Mouse (Mus musculus): ENCODE results near the gene Slc35c1. TPM values are rescaled to one million over a fixed set of nuclear protein-coding genes. Genes with fewer than 3 reads are reported as not detected.
A peak's percentile ranks its signal among the peaks of the same experiment; 100 is the strongest.
"Not testable (repeated sequence)": the region's sequence is repeated elsewhere in the genome, so short reads cannot be mapped to it uniquely, and the experiment has no call there.

Slc35c1 gene
- total RNA-seq, 2 experiments from 2014 or later = 20.5 to 22.1 TPM

DNA sequence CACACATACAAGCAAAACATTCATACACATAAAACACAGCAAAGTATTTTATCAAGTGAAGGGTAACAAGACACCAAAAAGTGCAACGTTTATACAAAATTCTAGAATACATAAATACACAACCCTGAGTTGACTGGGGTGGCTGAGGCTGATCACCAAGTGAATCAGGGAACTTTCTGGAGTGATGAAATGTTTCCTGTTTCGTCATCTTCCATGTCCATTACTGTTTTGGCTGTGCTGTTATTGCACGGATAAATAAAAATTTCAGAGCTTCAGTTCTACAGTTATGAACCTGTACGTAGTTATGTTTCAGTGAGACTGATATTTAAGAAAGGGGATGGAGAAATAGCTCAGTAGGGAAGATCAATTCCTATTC lies 18.0 kb upstream of the Slc35c1 start:
- intact Hi-C loops (cut with DNase I) = no loop called here
- DNase-seq (ENCODE audit: low spot score in 2 of 2) = no peak

DNA sequence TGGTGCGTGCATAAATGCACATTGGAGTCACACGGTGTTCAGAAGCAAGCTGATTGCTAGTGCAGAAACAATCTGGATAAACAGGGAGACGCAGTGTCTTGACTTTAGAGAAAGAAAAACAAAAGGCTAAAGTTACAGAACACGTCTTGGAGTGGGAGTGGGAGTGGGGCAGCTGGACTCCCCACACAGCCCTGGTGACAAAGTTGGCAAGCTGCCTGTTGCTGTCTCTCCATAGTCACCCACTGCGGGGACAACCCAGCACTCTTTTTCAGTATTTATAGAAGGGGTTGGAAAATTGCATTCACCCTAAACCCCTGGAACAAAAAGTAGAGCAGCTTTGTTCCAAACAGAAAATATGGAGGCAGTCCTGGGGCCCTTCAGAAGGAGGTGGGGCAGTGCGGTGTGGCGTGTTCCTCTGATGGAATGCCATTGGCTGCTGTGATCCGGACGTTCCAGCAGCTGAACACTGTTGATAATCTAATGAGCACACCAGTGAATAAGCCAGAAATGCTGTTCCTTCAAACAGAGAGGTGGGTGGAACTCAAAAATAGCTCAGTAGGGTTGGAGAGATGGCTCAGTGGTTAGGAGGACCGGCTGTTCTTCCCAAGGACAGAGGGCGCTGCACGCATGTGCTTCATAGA lies 17.5 kb upstream of the Slc35c1 start:
- intact Hi-C loops (cut with DNase I) = no loop called here
- peak in 1 of 2 experiments; percentile 46 for DNase-seq (ENCODE audit: low spot score in 2 of 2)

DNA sequence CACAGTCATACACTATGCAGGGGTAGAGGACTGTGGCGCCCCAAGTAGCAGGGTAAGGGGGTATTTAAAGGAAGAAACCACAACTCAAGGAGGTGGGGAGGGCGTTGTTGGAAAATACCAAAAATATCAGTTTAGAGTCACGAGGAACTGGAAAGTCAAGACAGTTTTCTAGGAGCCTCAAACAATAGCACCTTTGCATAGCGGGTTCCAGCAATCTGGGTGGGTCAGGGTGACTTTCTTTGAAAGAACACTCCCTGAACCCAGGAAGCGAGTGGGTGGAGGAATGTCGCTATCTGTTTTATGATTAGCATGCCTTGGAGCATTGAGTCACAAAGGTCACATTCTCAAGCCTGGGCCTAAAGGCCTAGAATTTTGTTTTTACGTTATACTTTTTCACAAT lies 16.2 kb upstream of the Slc35c1 start:
- DNase-seq (ENCODE audit: low spot score in 2 of 2); intact Hi-C loops (cut with DNase I): not testable (repeated sequence)

DNA sequence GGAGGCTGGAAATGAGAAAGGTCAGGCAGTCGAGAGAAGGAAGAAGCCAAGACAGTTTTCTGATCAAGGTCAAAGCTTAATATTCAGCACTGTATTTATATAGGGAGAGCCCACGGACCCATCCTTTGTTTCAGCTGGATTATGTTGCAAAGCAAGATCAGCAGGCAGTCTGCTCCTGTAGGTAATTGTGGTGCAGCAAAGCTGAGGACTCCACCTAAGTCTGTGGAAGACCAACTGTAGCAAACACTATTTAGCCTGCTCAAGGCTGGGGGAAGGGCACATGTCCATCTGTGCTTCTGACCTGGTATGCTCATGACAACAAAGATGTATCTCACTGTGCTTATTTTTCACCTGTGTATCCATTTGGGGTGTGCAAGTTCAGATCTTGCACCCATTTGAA lies 15.4 kb upstream of the Slc35c1 start:
- intact Hi-C loops (cut with DNase I) = no loop called here
- DNase-seq (ENCODE audit: low spot score in 2 of 2) = no peak

DNA sequence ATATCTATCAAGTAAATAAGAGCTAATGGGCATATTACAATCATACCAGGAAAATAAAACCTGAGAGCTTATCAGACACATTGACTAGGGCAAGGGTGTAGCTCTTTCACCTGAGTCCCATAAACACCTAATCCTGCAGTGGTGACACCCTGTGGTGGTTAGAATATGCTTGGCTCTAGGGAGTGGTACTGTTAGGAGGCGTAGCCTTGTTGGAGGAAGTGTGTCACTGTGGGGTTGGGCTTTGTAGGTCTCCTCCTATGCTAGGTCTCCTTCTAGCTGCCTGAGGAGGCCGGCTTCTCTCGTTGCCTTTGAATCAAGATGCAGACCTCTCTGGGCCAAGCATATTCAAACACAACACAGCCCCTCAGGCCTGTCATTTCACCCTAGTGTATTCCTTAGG lies 14.6 kb upstream of the Slc35c1 start:
- intact Hi-C loops (cut with DNase I) = no loop called here
- no peak for DNase-seq (ENCODE audit: low spot score in 2 of 2)

DNA sequence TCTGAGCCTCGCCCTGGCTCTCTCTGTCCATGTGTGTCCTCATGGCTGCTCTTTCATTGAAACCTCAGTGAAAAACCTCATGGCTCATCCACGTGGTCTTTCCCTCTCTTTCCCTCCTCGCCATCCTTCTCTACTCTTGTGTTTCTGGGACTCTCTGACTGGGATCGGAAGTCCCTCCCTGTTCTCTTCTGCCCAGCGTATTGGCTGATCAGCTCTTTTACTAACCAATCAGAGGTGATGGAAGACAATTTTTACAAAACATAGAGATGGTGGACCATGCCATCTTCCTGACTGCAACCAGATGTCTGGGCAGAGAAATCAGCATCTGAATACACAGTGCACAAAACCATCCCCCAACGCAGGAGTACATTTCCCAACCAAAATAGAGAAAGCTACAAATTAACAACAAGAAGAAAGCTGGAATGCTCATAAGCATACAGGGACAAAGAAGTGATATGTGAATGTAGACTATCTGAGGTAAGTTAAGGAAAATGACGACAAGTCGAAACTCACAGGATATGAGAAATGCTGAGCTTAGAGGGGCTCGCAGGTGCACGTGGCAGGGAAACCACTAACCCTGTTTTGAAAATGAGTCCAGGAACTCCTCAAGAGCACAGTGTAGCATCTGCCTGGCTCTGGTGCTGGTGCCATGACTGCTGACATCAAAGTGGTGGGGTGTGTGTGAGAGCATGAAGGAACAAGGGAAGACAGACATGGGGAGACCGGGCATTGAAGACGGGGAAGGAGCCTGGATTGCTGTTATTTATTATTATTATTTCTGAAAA lies 11.7 kb upstream of the Slc35c1 start:
- intact Hi-C loops (cut with DNase I) = no loop called here
- no peak for DNase-seq (ENCODE audit: low spot score in 2 of 2)

DNA sequence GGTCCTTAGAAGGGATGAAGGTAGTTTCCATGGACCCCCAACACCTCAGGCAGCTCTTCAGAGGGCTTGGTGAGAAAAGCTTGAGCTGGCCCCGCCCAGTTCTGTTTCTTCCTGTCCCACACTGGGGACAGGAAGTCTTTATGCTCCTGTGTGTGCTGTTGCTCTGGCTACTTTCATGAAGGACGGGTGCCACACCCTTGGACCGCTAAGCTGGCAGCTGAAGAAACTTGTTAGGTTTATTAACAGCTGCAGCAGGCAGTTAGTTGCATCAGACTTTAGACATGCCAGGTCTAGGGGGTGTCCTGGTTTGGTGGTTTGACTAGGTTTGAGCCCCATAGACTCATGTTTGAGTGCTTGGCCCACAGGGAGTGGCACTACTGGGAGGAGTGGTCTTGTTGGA lies 4.4 kb upstream of the Slc35c1 start:
- intact Hi-C loops (cut with DNase I) = no loop called here
- DNase-seq (ENCODE audit: low spot score in 2 of 2) = no peak

DNA sequence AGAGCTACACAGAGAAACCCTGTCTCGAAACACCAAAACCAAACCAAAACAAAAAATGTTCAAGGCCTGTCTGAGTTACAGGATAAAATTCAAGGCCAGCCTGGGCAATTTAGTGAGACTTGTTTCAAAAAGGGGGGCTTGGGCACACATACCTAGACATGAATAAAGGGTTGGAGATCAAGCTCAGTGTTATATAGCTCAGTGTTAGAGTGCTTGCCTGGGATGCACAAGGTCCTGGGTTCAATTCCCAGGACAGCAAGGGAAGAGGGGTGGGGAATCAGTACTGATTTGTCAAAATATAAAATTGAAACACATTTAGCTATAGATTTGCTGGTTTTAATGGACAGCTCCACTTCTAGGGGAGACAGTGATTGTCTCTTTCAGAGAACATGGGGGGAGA lies 877 bp upstream of the Slc35c1 start:
- intact Hi-C loops (cut with DNase I) = no loop called here
- DNase-seq (ENCODE audit: low spot score in 2 of 2) = no peak

DNA sequence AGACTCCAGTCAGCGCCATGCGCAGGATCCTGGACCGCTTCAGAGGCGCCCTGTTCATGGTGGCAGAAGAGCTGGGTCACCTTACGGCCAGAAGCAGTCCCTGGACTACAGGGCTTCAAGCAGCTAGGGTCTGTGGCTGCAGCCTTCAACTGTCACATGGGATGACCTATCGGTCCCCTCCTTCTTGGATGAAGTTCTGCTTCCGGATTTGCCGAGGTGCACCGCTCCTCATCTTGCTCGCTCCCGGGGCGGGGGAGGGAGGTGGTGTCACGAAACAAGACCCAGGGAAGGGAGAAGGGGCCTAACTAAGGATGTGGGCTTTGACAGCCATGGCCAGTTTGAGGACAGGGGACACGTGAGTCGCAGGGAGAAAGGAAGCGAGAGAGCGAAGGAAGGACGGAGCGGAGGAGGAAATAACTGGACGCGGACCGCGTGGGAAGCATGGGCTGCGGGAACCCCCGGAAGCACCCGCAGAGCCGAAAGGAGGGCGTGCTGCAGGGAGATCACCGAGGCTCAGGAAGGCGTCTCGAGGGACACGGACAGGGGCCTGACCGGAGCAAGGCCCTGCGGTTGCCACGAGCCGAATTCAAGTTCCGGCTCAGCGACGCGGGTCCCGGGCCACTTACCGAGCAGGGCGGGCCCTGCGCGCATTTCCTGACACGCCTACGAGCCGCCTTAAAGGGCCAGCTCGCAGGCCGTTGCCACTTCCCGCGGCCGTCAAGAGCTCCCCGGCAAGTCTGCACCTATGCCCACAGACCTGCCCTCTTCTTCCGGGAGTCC lies 1.0 kb downstream of the Slc35c1 start:
- intact Hi-C loops (cut with DNase I) = no loop called here
- peak; percentile 72 to 84 for DNase-seq (ENCODE audit: low spot score in 2 of 2)

DNA sequence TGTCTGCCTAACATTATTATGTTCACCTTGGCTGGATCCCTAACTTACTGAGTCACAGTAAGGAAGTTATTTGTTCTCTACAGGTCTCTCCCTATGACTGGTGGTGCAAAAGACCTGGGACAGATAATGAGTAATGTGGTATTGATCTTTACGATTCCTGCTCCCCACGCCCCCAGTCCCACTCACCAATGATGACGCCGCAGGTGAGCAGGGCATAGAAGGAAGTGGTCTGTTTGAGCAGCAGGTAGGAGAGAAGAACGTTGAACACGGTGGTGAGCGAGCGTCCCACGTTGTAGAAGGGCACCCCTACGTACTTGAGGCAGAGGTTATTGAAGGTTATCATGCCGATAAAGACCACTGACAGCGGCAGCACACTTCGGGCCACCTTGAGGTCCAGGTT lies 1.9 kb downstream of the Slc35c1 start:
- DNase-seq (ENCODE audit: low spot score in 2 of 2) = no peak
- intact Hi-C loops (cut with DNase I) = no loop called here

DNA sequence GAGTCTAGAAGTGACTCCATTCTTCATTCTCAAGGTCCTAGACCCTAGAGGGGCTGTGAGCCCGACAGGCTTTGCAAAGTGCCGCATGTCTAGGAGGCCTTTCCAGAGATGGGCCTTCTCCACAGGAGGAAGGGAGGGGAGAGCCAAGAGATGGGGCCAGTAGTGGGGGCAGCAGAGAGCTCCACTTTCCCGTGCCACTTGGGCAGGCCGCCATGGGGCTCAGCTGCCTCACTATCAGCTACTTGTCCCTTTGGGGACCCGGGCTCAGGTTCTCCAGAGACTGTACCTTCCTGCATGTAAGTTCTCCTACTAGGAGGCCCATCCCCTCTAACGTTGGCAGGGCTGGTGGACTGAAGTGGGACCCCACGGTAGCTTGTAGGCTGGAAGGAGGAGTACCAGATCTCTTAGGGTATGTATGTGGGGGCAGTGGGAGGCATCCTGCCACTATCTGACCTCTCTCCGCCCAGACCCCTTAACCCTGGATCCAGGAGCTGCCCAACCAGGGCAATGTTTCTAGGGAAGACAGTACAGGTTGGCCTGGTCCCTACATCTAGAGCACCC lies 3.3 kb downstream of the Slc35c1 start:
- no peak for DNase-seq (ENCODE audit: low spot score in 2 of 2)
- intact Hi-C loops (cut with DNase I) = no loop called here

DNA sequence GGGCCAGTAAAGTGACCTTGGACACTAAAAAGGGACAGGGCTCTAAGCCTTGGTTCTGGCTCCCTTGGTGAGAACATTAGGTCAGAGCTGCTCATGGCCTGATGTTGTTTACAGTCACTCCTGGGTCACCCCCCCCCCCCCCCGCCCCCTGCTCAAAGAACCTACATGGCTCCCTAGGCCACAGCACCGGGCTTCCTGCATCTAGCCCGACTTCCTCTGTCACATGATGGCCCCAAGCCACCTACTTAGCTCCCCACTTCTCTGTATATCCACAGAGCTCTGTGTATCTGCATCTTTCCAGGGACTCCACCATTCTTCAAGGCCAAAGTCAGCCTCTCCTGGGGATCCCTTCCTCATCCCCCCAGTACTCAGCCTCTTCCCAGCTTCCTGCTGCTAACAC lies 4.6 kb downstream of the Slc35c1 start:
- DNase-seq (ENCODE audit: low spot score in 2 of 2) = no peak
- intact Hi-C loops (cut with DNase I) = no loop called here

DNA sequence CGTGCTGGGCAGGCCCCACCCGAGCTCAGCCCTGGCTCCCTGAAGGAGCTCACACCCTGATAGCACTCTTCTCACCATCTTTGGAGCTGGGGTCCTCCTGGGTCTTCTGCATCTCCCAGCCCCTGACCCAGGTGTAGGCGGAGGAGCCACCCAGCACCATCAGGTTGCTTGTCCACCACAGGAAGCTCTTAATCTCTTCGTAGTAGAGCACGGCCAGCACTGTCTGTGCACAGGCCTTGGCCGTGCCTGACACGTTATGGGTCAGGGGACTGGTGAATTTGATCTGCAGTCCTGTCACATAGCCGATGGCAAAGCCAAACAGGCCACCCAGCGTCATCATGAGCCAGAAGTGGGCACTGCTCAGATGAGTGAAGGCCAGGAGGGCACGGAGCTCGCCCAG lies 6.2 kb downstream of the Slc35c1 start:
- no peak for DNase-seq (ENCODE audit: low spot score in 2 of 2)

DNA sequence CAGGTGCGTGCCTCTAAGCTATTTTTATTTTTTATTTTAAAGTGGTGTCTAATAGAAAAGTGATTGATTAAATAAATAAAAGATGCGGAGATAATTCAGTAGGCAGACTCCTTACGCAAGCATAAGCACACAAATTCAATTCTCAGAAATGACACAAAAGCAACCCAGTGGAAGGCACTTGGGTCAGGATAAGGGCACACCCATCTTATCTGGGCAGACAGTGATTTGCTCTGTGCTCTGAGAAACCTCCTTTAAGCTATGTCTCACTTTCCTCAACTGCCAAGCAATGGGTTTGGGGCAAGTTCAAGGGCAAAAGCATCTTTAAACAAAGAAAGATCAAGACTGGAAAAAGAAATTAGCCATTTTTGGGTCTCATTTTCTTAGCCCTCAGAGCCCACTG lies 9.2 kb downstream of the Slc35c1 start:
- DNase-seq (ENCODE audit: low spot score in 2 of 2) = no peak
- intact Hi-C loops (cut with DNase I) = no loop called here

More for the DNA sequence above, 6.2 kb downstream of the Slc35c1 start:
- intact Hi-C loops (cut with DNase I) = no loop called here

DNA sequence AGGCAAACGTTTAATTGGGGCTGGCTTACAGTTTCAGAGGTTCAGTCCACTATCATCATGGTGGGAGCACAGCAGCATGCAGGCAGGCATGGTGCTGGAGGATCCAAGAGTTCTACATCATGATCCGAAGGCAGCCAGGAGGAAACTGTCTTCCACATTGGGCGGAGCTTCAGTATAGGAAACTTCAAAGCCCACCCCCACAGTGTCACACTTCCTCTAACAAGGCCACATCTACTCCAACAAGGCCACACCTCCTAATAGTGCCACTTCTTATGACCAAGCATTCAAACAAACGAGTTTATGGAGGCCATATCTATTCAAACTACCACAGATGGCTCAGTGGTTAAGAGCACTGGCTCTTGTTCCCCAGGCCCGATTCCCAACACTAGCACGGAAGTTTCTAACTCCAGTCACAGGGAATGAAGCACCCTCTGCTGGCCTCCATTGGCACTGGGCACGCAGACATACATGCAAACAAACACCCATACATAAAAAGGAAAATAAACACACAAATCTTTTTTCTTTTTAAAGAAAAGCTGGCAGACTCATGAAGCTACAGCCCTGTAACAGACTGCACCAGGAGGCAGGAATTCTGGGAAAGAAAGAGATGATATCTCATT lies 13.1 kb downstream of the Slc35c1 start:
- DNase-seq (ENCODE audit: low spot score in 2 of 2) = no peak
- intact Hi-C loops (cut with DNase I) = no loop called here

DNA sequence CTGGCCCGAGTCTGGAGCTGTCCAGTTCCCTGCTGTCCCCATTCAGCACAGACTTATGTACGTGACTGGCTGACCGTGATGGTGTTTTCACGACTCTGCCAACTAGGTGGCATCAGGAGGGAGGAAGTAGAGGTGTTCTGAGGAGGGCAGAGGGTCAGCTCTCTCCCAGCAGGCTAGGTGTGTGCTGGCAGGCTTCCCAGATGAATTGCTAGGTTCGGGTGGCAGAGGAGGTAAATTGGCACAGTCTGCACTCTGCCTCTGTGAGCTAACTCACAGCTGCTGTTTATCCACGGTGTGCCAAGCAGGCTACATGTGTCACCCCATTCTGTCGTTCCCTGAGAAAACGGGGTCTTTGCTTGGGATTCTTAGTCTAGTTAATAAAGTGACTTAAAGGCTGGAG lies 13.7 kb downstream of the Slc35c1 start:
- intact Hi-C loops (cut with DNase I) = no loop called here
- no peak for DNase-seq (ENCODE audit: low spot score in 2 of 2)

DNA sequence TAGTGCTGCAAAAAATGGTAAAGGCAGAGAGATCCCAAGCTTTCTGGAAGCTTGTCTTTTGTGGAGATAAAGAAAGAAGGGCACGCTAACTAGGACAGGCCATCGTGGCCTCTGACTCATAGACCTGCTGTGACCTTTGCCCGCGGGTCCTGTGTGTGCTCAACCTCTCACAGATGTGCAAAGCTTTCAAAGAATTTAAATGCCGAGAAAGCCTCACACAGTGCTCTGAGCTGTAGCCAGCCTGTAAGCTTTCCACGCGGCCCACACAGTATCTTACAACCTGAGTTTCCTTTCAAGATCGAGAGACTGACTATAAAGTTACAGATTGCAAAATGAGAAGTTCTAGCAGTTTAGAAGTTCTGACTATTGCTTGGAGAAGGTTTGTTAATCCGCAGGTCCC lies 14.4 kb downstream of the Slc35c1 start:
- intact Hi-C loops (cut with DNase I) = no loop called here

DNA sequence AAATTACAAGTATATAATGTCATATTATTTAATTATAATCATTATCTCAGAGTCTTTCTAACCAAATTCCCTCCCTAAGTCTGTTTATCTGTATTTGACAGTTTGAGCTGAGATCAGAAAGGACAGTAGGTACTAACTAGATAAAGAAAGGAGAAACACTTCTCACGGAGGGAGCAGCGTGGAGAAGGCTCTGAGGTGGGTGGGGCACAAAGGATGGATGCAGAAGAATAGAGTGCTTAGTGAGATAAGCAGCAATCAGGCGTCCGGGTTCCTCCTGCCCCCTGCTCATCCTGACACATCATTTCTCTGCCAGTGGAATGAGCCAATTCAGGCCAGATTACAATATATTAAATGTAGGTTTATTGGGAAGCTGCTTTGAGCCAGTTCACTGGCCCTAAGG lies 16.0 kb downstream of the Slc35c1 start:
- intact Hi-C loops (cut with DNase I) = no loop called here
- DNase-seq (ENCODE audit: low spot score in 2 of 2) = no peak

More for the DNA sequence above, 14.4 kb downstream of the Slc35c1 start:
- DNase-seq (ENCODE audit: low spot score in 2 of 2) = no peak

DNA sequence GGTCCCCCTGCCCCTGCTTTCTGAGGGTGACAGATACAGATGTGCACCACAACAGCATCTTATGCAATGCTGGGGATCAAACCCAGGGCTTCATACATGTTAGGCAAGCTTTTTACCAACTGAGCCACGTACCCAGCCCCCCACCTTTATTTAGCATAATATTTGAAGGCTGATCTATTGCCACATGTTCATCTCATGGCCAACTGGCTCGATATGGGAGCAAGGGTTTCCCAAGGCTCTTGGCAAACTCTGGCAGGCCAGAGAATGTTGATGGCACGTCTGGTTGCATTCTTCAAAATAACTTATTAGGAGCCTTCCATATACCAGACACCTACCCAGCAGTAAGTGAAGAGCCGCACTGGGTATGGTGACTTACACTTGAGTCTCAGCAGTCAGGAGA lies 17.0 kb downstream of the Slc35c1 start:
- no peak for DNase-seq (ENCODE audit: low spot score in 2 of 2)
- intact Hi-C loops (cut with DNase I) = no loop called here

All from left cerebral cortex, postnatal 14 days (tissue).